ENCODE assay signal across 8 mouse cellular contexts in the genomic region with DNA sequence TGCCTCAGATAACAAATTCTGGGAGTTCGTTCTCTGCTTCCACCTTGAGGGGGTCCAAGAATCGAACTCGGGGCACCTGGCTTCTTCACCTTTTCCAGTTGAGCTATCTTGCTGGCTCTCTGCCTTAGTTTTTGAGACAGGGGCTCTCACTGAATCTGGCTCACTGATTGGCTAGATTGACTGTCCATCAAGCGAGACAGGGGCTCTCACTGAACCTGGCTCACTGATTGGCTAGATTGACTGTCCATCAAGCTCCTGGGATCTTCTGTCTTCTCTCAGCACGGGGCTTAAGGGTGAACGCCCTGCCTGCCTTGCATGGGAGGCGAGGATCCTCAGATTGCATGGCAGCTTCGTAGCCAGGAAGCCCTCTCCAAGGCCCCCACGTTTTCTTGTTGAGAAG. TPM values are rescaled to one million over a fixed set of nuclear protein-coding genes. Genes with fewer than 3 reads are reported as not detected.
DNase-seq lines count a peak whose midpoint lies in the region; ATAC-seq and TF ChIP-seq lines count a peak whose summit lies in the region.

No protein-coding gene starts in this region.

- H3K9ac ChIP-seq in forebrain, postnatal 0 days = no peak overlapping the region
- H3K9ac ChIP-seq in forebrain, embryonic 12.5 days = no peak overlapping the region

- no peak overlapping the region for H3K4me2 ChIP-seq in forebrain, postnatal 0 days (ENCODE audit: low read depth)
- no peak overlapping the region for H3K4me2 ChIP-seq in forebrain, embryonic 12.5 days

- 67% methylated on average over 9 of the region's 9 CpGs for WGBS in forebrain, postnatal 0 days
- 66% methylated on average over 9 of the region's 9 CpGs for WGBS in forebrain, embryonic 12.5 days

- no peaks in the 10 kb centered on the region for H3K27me3 ChIP-seq in forebrain, postnatal 0 days (ENCODE audit: insufficient read depth, low read length)
- peaks cover 7% of the 10 kb centered on the region; the same call in 1 of the 2 replicates for H3K27me3 ChIP-seq in forebrain, embryonic 12.5 days

- H3K27ac ChIP-seq in forebrain, postnatal 0 days (ENCODE audit: low read depth, low read length) = no peak overlapping the region
- no peak overlapping the region for H3K27ac ChIP-seq in forebrain, embryonic 12.5 days

- H3K4me1 ChIP-seq in forebrain, postnatal 0 days (ENCODE audit: insufficient read depth) = no peaks in the 10 kb centered on the region
- H3K4me1 ChIP-seq in forebrain, embryonic 12.5 days = peaks cover 36% of the 10 kb centered on the region

- H3K9me3 ChIP-seq in forebrain, postnatal 0 days (ENCODE audit: low read length) = no peaks in the 10 kb centered on the region
- H3K9me3 ChIP-seq in forebrain, embryonic 12.5 days = 0 out of 2 replicates have a peak, but pooled peaks cover 3% of the 10 kb centered on the region

- ATAC-seq in forebrain, postnatal 0 days = no peak
- ATAC-seq in forebrain, embryonic 12.5 days (ENCODE audit: low FRiP score) = no peak
- no peak for ATAC-seq in activated CD4-positive, CD25-positive, alpha-beta regulatory T cell, adult 4 months

- TF ChIP-seq CTCF in forebrain, postnatal 0 days (IDR thresholded peaks at IDR 0.05; ENCODE audit: low read depth) = no peak

- no peak overlapping the region for H3K4me3 ChIP-seq in forebrain, postnatal 0 days (ENCODE audit: low read depth, low read length)
- no peak overlapping the region for H3K4me3 ChIP-seq in forebrain, embryonic 12.5 days (replicated peaks)

- peak; percentile 67 for DNase-seq in forebrain, postnatal 0 days
- peak; percentile 14 for DNase-seq in ovary, adult 18-20 months (ENCODE audit: low spot score)
- no peak for DNase-seq in ovary, postnatal 36 days (ENCODE audit: low spot score)
- DNase-seq in embryo, embryonic 11.5 days (ENCODE audit: low read depth, low spot score) = peak; percentile 56
- DNase-seq in layer of hippocampus, adult 9-11 months = peak; percentile 31
- DNase-seq in right cerebral cortex, postnatal 14 days = peak; percentile 66

- H3K36me3 ChIP-seq in forebrain, postnatal 0 days (ENCODE audit: insufficient read depth) = no peaks in the 10 kb centered on the region
- H3K36me3 ChIP-seq in forebrain, embryonic 12.5 days (replicated peaks) = no peaks in the 10 kb centered on the region

RNA-seq across cellular contexts. Expression of a gene that starts 43.8 kb away (rescaled TPM):
- total RNA-seq in forebrain, postnatal 0 days (2014; rRNA removed) = 0.62 and 2.1 TPM in 2 replicates
- polyA plus RNA-seq in forebrain, postnatal 0 days (2015; fragmentation: Nextera tagmentation; extraction: Ambion mirVana) = 0.84 and 2.1 TPM in 2 replicates
- 4.1 and 4.6 TPM in 2 replicates for polyA plus RNA-seq in forebrain, embryonic 12.5 days (2016; fragmentation: Nextera tagmentation; extraction: Ambion mirVana)
- not detected for polyA plus RNA-seq in activated CD4-positive, CD25-positive, alpha-beta regulatory T cell, adult 4 months (2017; shearing (Covaris generic))

RNA-seq across cellular contexts. Expression of a gene that starts 47.4 kb away (rescaled TPM):
- 5.7 and 11.3 TPM in 2 replicates for total RNA-seq in forebrain, postnatal 0 days (2014; rRNA removed)
- polyA plus RNA-seq in forebrain, postnatal 0 days (2015; fragmentation: Nextera tagmentation; extraction: Ambion mirVana) = 6.5 and 7.4 TPM in 2 replicates
- polyA plus RNA-seq in forebrain, embryonic 12.5 days (2016; fragmentation: Nextera tagmentation; extraction: Ambion mirVana) = 7.8 and 7.9 TPM in 2 replicates
- polyA plus RNA-seq in activated CD4-positive, CD25-positive, alpha-beta regulatory T cell, adult 4 months (2017; shearing (Covaris generic)) = 1 to 10 TPM; 4.7 to 8.1 TPM

RNA-seq across cellular contexts. Expression of a gene that starts 54.3 kb away (rescaled TPM):
- total RNA-seq in forebrain, postnatal 0 days (2014; rRNA removed) = 44.0 and 54.6 TPM in 2 replicates
- polyA plus RNA-seq in forebrain, postnatal 0 days (2015; fragmentation: Nextera tagmentation; extraction: Ambion mirVana) = 31.8 and 36.8 TPM in 2 replicates
- polyA plus RNA-seq in forebrain, embryonic 12.5 days (2016; fragmentation: Nextera tagmentation; extraction: Ambion mirVana) = 43.3 and 47.5 TPM in 2 replicates
- polyA plus RNA-seq in activated CD4-positive, CD25-positive, alpha-beta regulatory T cell, adult 4 months (2017; shearing (Covaris generic)) = 1 to 10 TPM; 3.1 to 4.6 TPM
